Mouse (Mus musculus): ENCODE results near the gene Exoc4.

GRCm38 (mm10) chr6:34000644-34001043 lies 751.8 kb downstream of the Exoc4 start:
- TF ChIP-seq USF1 (IDR thresholded peaks at IDR 0.05; ENCODE audit: low read depth) (no peak), SRF (IDR thresholded peaks at IDR 0.05; ENCODE audit: control insufficient read depth, insufficient read length, low read depth) (no peak), E2F4 (IDR thresholded peaks at IDR 0.05; ENCODE audit: insufficient read depth) (no peak), POLR2AphosphoS2 (IDR thresholded peaks at IDR 0.05; ENCODE audit: insufficient read length, low read depth) (no peak), POLR2A (IDR thresholded peaks at IDR 0.05; ENCODE audit: insufficient read length, low read depth) (no peak), MYOG (IDR thresholded peaks at IDR 0.05; ENCODE audit: control insufficient read depth in 1 of 3, insufficient read depth in 1 of 3, insufficient read length in 2 of 3, low read depth in 2 of 3) (no peak), MYOD1 (IDR thresholded peaks at IDR 0.05; ENCODE audit: control insufficient read depth in 1 of 3, insufficient read length in 2 of 3, low read depth in 2 of 3) (no peak), TCF12 (IDR thresholded peaks at IDR 0.05; ENCODE audit: insufficient read depth, poor library complexity, severe bottlenecking) (no peak), CEBPB (IDR thresholded peaks at IDR 0.05; ENCODE audit: insufficient read depth, poor library complexity, severe bottlenecking) (no peak), MAX (IDR thresholded peaks at IDR 0.05; ENCODE audit: low read depth) (no peak), REST (IDR thresholded peaks at IDR 0.05; ENCODE audit: insufficient read depth, insufficient read length) (no peak)
